Mouse (Mus musculus) testis, postnatal 14 days (tissue): ENCODE data around the gene Eno3.
A peak's percentile ranks its signal among the peaks of the same experiment; 100 is the strongest.

Experiments used
- DNase-seq: peaks from one replicate; pipeline ENCODE4 v3.0.0; 2021; ENCODE audit warnings: low spot score

Gene Eno3

DNA sequence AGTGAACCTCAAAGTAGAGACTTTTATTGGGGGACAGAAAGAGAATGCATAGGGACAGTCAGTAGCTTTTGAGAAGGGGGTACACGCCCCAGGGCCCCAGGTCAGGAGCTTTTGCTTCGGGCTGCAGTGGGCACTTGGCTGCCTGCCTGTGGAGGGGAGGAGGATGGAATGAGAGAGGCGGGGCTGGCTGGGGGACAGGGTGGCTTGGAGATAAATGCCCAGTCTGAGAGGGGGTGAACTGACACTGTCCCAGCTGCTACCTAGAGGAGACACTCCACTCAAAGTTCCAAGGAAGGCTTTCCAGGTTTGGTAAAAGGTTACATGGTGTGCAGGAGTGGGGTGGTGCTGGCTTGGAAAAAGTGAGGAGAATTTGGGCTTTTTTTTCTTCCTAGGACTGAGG lies at the start of gene Eno3:
Gene Eno3, plus strand, starts transcription at position 239 of the 400 bp plus-strand sequence.
- DNase-seq = no peak

- DNase-seq = no peak
Measured at GRCm38 (mm10) chr11:70607611-70608010, 49.4 kb upstream of the Eno3 start.

DNA sequence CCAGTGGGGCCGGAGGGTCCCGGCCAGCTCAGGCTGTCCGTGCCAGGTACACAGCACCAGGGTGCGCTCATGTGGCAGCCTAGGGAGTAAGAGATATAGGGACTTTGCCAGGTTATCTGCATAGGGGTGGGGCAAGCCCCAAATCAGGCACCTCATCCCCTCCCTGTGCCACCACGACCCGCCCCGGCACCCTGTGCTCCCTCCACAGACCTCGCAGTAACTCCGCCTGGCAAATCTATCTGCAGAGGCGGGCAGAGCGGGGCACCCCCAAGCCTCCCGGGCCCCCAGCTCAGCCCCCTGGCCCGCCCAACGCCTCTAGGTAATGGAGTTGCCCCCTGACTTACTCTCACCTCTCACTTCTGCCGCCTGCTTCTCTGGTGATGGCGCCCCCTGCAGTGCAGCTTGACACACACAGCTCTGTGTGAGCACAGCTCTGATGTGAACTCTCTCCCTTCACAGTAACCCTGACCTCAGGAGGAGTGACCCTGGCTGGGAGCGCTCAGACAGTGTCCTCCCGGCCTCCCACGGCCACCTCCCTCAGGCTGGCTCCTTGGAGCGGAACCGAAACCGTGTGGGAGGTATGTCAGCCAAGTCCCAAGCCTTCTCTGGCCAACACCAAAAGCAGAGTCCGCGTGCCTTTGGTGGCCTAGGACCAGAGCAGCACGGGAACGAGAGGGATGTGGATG lies 48.5 kb upstream of the Eno3 start:
- peak; percentile 65 for DNase-seq

- no peak for DNase-seq
Measured at GRCm38 (mm10) chr11:70610752-70611151, 46.2 kb upstream of the Eno3 start.

- no peak for DNase-seq
Measured at GRCm38 (mm10) chr11:70612505-70612904, 44.5 kb upstream of the Eno3 start.

- peak; percentile 50 for DNase-seq
Measured at GRCm38 (mm10) chr11:70615074-70615473, 41.9 kb upstream of the Eno3 start.

DNA sequence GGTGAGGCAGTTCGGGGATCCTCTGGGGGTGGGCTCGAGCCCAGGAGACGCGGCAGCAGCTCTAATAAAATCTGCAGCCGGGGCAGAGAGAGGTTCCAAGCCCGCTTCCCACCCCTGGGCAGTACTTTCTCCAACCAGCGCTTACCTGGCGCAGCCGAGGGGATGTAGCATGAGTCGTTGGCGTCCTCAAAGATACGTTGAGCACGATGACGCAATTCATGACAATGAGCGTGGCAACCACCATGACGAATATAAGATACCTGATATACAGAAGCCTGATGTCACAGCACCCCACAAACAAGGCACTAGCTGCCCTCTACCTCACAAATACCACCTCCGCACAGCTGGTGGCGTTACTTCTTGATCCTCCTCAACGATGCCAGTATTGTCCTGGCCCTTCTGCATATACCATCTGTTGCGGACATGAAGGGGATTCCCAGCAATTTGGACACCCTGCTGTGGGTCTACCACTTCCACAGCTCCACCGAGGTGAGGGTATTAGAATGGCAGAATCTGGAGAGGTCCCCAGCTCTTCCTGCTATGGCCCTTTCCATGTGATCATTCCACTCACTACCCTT lies 41.4 kb upstream of the Eno3 start, which contains the start of gene 4930544D05Rik:
Gene 4930544D05Rik, plus strand, starts transcription at position 333 of the 578 bp plus-strand sequence.
- DNase-seq = no peak

GRCm38 (mm10) chr11:70619101-70619500 lies 37.9 kb upstream of the Eno3 start, which contains the start of gene Chrne:
Gene Chrne, minus strand, starts transcription at chr11:70619216.
- DNase-seq = no peak

GRCm38 (mm10) chr11:70621972-70622814 lies 34.8 kb upstream of the Eno3 start:
- DNase-seq = no peak

DNA sequence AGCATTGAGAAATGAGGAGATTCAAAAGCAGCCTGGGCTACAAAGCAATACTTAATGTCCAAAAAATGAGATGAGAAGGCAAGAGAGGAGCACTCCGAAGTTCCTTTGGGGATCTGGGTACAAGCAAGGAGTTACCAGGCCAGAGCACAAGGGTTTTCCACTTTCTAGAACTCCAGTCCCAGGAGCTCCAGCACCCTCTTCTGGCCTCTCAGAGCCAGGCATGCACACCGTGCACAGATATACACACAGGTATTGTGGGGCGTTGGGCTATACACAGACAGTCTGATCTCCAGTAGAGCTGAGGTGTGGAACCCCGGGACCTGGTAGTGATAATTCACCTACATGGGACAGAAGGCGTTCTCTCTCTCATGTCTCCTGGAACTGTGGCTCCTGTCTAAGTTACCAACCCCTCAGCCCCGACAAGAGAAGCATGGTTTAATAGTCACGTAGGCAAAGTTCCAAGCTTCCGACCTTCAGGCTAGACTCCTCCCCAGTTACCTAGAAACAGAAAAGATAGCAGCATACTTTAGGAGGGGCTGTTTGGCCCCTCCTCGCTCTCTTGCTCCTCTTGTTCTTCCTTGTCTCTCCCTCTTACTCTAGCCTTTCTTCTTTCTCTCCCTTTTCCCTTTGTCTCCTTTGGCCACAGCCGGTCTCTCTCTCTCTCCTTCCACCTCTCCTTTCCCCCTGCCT lies 33.8 kb upstream of the Eno3 start:
- DNase-seq = no peak

GRCm38 (mm10) chr11:70625473-70625872 lies 31.5 kb upstream of the Eno3 start:
- no peak for DNase-seq

DNA sequence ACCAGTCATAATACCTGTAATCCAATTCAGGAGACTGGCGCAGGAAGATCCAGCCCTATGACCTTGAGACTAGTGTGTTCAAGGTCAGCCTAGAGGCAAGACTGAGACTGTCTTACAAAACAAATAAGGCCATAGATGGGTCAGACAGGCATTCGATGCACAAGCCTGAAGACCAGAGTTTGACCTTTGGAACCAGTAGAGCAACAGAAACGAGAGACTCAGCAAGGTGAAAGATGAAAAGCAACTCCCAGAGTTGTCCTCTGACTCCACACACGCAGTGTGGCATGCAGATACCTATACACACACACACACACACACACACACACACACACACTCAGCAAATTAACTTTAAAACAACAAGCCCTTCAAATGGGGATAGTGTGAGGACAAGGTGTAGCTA lies 30.1 kb upstream of the Eno3 start:
- DNase-seq = no peak

DNA sequence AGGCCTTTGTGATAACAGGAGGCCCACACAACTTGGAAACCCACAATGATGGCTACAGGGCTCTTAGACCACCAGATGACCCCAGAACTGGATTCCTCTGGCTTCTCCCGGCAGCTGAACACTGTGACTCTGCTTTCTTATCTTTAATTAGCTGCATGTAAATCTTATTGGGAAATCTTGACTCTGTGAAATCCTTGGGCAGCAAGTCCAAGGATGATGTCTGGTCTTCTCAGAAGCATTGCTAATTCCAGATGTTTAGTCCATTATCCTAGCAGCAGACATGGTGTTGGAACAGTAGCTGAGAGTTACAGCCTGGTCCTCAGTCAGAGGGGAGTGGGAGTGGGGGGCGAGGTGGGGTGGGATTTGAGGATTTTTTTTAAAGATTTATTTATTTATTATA lies 28.6 kb upstream of the Eno3 start:
- no peak for DNase-seq

DNA sequence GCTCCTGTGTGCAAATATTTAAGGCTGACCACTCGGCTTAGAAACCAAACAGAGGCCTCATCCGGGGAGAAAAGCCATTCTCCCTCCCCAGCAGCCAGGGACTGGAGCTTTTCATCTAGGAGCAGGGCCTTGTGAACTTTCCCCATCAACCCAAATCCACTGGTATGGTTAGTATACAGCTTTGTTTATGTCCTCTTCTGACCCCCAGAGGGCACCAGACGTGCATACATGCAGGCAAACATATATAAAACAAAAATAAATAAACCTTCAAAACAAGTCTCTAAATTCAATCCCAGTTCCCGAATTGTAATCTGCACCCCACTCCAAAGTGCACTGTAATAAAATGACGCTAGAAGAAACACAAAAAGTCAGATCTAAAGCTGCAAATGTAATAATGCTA lies 27.4 kb upstream of the Eno3 start:
- DNase-seq = no peak

- DNase-seq = no peak
Measured at GRCm38 (mm10) chr11:70630129-70630528, 26.9 kb upstream of the Eno3 start.

DNA sequence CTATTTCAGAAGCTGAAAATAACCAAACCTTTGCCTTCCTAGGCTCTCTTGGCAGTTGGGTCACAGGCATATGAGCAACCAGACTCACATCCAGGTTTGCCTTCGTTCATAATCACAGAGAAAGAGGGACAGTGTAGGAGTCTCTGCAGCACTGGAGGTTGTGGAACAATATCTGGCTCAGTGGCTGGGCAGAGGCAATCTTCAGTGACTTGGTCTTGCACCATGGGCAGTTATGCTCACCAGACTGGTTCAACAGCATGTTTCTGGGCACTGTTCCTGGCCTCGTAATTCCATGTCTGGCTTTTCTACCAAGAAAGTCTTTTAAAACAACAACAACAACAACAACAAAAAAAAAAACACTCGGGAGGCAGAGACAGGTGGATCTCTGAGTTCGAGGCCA lies 21.4 kb upstream of the Eno3 start:
- DNase-seq = no peak

DNA sequence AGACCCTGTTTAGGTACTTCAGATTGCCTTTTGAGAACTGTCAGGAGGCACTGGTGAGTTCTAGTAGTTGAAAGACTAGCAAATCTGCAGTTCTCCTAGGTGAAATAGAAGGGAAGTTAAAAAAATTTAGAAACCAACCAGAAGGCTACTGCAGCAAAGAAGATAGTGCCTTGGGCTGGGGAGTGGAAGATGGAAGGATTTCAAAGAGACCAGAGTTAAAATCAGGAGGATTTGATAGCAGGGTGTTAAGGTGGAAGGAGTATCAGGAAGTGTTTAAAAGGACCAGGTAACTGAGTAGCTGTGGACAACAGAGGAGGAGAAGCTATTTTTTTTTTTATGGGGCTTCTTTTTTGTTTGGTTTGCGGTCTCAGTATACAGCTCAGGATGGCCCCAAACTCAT lies 19.2 kb upstream of the Eno3 start:
- DNase-seq = no peak

DNA sequence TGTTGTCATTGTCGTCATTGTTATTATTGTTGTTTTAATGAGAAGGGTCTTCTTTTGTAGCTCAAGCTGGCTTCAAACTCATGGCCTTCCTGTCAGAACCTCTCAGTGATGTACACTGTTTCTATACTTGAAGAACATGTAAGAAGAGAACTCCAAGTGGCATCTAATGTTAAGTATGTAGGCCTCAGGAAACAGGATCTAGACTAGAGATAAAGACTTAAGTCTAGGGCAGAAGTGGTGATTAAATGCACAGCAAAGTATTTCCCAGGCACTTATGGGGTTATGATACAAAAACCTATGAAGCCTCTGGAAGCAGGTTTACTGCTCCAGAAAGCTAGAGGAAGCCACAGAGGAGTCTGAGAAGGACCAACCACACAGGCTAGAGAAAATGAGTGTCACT lies 18.7 kb upstream of the Eno3 start:
- no peak for DNase-seq

DNA sequence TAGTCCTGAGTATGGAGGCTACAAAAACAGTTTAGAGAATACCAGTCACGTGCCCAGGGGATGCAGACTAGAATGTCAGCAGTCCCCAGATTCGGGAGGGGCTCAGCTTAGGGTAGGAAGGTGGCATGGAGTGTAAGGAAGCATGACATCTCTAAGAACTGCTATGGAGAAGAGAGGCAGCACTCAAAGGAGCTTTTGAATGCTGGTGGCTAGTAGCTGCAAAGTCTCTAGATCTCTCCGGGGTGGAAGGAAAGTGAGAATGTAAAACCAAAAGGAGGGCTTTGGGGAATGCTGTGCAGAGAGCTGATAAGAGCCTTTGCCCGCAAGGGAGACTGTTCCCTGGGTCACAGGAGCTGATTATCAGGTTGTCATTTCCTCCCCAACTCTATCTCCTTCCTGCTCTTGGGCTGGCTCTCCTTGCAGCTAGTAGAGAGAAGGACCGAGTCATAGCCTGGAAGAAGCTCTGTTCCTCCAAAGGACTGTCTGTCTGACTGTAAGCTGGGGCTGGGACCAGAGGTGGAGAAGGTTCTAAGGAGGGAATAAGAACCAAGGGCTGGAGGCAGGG lies 18.2 kb upstream of the Eno3 start, which contains the start of gene Gp1ba:
Gene Gp1ba, plus strand, starts transcription at position 409 of the 565 bp plus-strand sequence.
- no peak for DNase-seq

DNA sequence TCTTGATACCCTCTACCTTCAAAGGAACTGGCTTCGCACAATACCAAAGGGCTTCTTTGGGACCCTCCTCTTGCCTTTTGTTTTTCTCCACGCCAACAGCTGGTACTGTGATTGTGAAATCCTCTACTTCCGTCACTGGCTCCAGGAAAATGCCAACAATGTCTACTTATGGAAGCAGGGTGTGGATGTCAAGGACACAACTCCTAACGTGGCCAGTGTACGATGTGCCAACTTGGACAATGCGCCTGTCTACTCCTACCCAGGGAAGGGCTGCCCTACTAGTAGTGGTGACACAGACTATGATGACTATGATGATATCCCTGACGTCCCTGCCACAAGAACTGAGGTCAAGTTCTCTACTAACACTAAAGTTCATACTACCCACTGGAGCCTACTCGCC lies 17.0 kb upstream of the Eno3 start:
- DNase-seq = no peak

GRCm38 (mm10) chr11:70641241-70641640 lies 15.8 kb upstream of the Eno3 start:
- no peak for DNase-seq

DNA sequence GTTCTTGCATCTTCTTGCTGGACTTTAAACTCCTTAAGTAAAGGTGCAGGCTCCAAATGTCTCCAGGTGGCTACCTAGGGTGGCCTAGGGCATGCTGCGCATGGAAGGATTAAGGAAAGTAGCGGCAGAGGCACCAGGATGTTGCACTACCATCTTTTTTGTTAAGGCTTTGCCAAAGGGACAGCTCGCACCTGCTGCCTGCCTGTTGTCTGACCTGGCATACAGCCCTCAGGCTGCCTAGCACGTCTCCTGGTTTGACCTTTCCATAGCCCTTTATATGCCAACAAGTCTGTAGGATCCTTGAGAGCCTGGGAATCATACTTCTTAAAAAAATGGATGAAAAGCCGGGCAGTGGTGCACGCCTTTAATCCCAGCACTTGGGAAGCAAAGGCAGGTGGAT lies 14.0 kb upstream of the Eno3 start:
- no peak for DNase-seq
